7 mouse cellular contexts compared by ENCODE assay signal in genomic region chr5:115731732-115732175, GRCm38 (mm10). TPM values are rescaled to one million over a fixed set of nuclear protein-coding genes. Genes with fewer than 3 reads are reported as not detected.
DNase-seq lines count a peak whose midpoint lies in the region; ATAC-seq and TF ChIP-seq lines count a peak whose summit lies in the region.

No protein-coding gene starts in this region.

- DNase-seq in layer of hippocampus, postnatal 10 days (ENCODE audit: low spot score in 2 of 2), result peak; percentile 31 to 58
- DNase-seq in layer of hippocampus, postnatal 36 days, result no peak
- peak; percentile 68 for DNase-seq in brain, embryonic 14.5 days (ENCODE audit: low read depth)
- DNase-seq in forebrain, embryonic 10.5 days (ENCODE audit: extremely low spot score, low spot score), result peak; percentile 32
- no peak for DNase-seq in limb, embryonic 14.5 days (ENCODE audit: low spot score)
- peak; percentile 38 for DNase-seq in retina, postnatal 7 days (ENCODE audit: low read depth, low spot score)

- 3% methylated on average over 71 of the region's 72 CpGs for WGBS in forebrain, embryonic 10.5 days
- 0% methylated on average over 25 of the region's 72 CpGs for WGBS in limb, embryonic 14.5 days

- 0 out of 2 replicates have a peak, but pooled peaks have one; percentile 3 for ATAC-seq in limb, embryonic 14.5 days (ENCODE audit: low FRiP score, low read depth)
- no peak for ATAC-seq in megakaryocyte progenitor cell, adult 5-6 weeks (replicated peaks; ENCODE audit: poor library complexity)

- peaks cover 21% of the 10 kb centered on the region for H3K4me1 ChIP-seq in forebrain, embryonic 10.5 days
- H3K4me1 ChIP-seq in limb, embryonic 14.5 days (ENCODE audit: control insufficient read depth, insufficient read depth, low read length), result peaks cover 11% of the 10 kb centered on the region; the same call in 1 of the 2 replicates

- no peak for TF ChIP-seq POLR2A in brain, embryonic 14.5 days (IDR thresholded peaks at IDR 0.05; ENCODE audit: borderline replicate concordance, extremely low read depth, insufficient read depth, insufficient read length, poor library complexity, severe bottlenecking)
- no peak for TF ChIP-seq POLR2A in limb, embryonic 14.5 days (IDR thresholded peaks at IDR 0.05; ENCODE audit: borderline replicate concordance, extremely low read depth, insufficient read depth, insufficient read length)

- peak overlapping the region; percentile 78 for H3K27ac ChIP-seq in forebrain, embryonic 10.5 days
- H3K27ac ChIP-seq in limb, embryonic 14.5 days (replicated peaks; ENCODE audit: low read depth, low read length), result no peak overlapping the region

- H3K4me2 ChIP-seq in limb, embryonic 14.5 days (replicated peaks; ENCODE audit: low read depth, low read length, severe bottlenecking), result peak overlapping the region; percentile 97

- 0 out of 2 replicates have a peak overlapping the region, but pooled peaks have one; percentile 38 for H3K9ac ChIP-seq in limb, embryonic 14.5 days (ENCODE audit: low read depth, low read length, severe bottlenecking)

- peak overlapping the region; percentile 71 for H3K4me3 ChIP-seq in forebrain, embryonic 10.5 days
- H3K4me3 ChIP-seq in limb, embryonic 14.5 days (replicated peaks; ENCODE audit: low read length), result peak overlapping the region; percentile 58

- peaks cover 33% of the 10 kb centered on the region for H3K27me3 ChIP-seq in forebrain, embryonic 10.5 days (ENCODE audit: poor library complexity, severe bottlenecking)
- peaks cover 34% of the 10 kb centered on the region for H3K27me3 ChIP-seq in limb, embryonic 14.5 days (ENCODE audit: control insufficient read depth, insufficient read depth, low read length)

- TF ChIP-seq CTCF in brain, embryonic 14.5 days (IDR thresholded peaks at IDR 0.05; ENCODE audit: borderline replicate concordance, extremely low read depth, insufficient read depth, insufficient read length), result no peak

- no peaks in the 10 kb centered on the region for H3K36me3 ChIP-seq in forebrain, embryonic 10.5 days (replicated peaks)
- H3K36me3 ChIP-seq in limb, embryonic 14.5 days (ENCODE audit: control insufficient read depth, insufficient read depth, low read length), result no peaks in the 10 kb centered on the region

- H3K9me3 ChIP-seq in forebrain, embryonic 10.5 days, result no peaks in the 10 kb centered on the region
- H3K9me3 ChIP-seq in limb, embryonic 14.5 days (ENCODE audit: control insufficient read depth, low read length), result no peaks in the 10 kb centered on the region

RNA-seq across cellular contexts. Expression of gene Bicdl1, which starts 0.3 kb away (rescaled TPM):
- total RNA-seq in layer of hippocampus, postnatal 10 days (2021), result 10 to 100 TPM; 92.7 to 96.1 TPM
- total RNA-seq in layer of hippocampus, postnatal 36 days (2021), result 100 to 1,000 TPM; 117 to 131 TPM
- 165 and 168 TPM in 2 replicates for polyA plus RNA-seq in brain, embryonic 14.5 days (2012; rRNA removed)
- polyA plus RNA-seq in forebrain, embryonic 10.5 days (2016; fragmentation: Nextera tagmentation; extraction: Ambion mirVana), result 7.5 and 8.3 TPM in 2 replicates
- polyA plus RNA-seq in limb, embryonic 14.5 days (2012; rRNA removed), result 16.3 and 19.6 TPM in 2 replicates
- 10.2 and 11.7 TPM in 2 replicates for polyA plus RNA-seq in limb, embryonic 14.5 days (2014; fragmentation: Nextera tagmentation; extraction: Ambion mirVana)
- total RNA-seq in megakaryocyte progenitor cell, adult 5-6 weeks (2015), result 0.39 and 1.7 TPM in 2 replicates
- total RNA-seq in megakaryocyte progenitor cell, adult 5-6 weeks (2017), result 0.84 TPM in 1 of 2 replicates, not detected in the other

Comparison
In these comparisons a context has a peak if more than half of its experiments do, and no peak if none do; other contexts are left out.
1. DNase-seq: peak in layer of hippocampus, postnatal 10 days (2 of 2), brain, embryonic 14.5 days (single experiment), forebrain, embryonic 10.5 days (single experiment) and retina, postnatal 7 days (single experiment); none in layer of hippocampus, postnatal 36 days (0 of 2) and limb, embryonic 14.5 days (single experiment).
2. RNA of gene Bicdl1, which starts 0.3 kb away (total RNA-seq): 117 to 131 TPM in layer of hippocampus, postnatal 36 days and 92.7 to 96.1 TPM in layer of hippocampus, postnatal 10 days; 0.39 to 1.7 TPM in megakaryocyte progenitor cell, adult 5-6 weeks; every median in the first group is over 10 times any median in the second.